ENCODE assay signal across 9 mouse cellular contexts in genomic region chr7:80740954-80741353, GRCm38 (mm10). TPM values are rescaled to one million over a fixed set of nuclear protein-coding genes. Genes with fewer than 3 reads are reported as not detected.
A peak's percentile ranks its signal among the peaks of the same experiment; 100 is the strongest.
DNase-seq lines count a peak whose midpoint lies in the region; ATAC-seq and TF ChIP-seq lines count a peak whose summit lies in the region.
"Had no signal": no experiment of that assay in that cellular context is flagged by ENCODE, and none has a peak within 500 bp of the region (broad histone marks: within the 10 kb centered on the region; RNA-seq: fewer than 3 reads in every experiment).

No protein-coding gene starts in this region.

- no peak overlapping the region for H3K4me2 ChIP-seq in lung, embryonic 16.5 days (ENCODE audit: low read depth, low read length)
- H3K4me2 ChIP-seq: hindbrain, embryonic 15.5 days had no signal

- no peaks in the 10 kb centered on the region for H3K27me3 ChIP-seq in C2C12 (ENCODE audit: control insufficient read depth, insufficient read depth, insufficient read length)
- H3K27me3 ChIP-seq in Patski = no peaks in the 10 kb centered on the region
- H3K27me3 ChIP-seq in heart, embryonic 10.5 days (ENCODE audit: insufficient read depth, poor library complexity, severe bottlenecking) = no peaks in the 10 kb centered on the region
- H3K27me3 ChIP-seq in lung, embryonic 16.5 days (ENCODE audit: control insufficient read depth, insufficient read depth, low read depth, low read length) = no peaks in the 10 kb centered on the region
- H3K27me3 ChIP-seq: hindbrain, embryonic 15.5 days had no signal

- ATAC-seq in Patski = no peak
- peak; percentile 87 for ATAC-seq in common myeloid progenitor, adult 5-6 weeks (replicated peaks; ENCODE audit: low read depth, poor library complexity, severe bottlenecking)
- ATAC-seq in lung, embryonic 16.5 days (ENCODE audit: low read depth) = peak; percentile 77

- H3K9me3 ChIP-seq in heart, embryonic 10.5 days = no peaks in the 10 kb centered on the region
- H3K9me3 ChIP-seq in lung, embryonic 16.5 days (ENCODE audit: control insufficient read depth, low read length) = no peaks in the 10 kb centered on the region
- H3K9me3 ChIP-seq: hindbrain, embryonic 15.5 days had no signal

- no peak overlapping the region for H3K9ac ChIP-seq in lung, embryonic 16.5 days (ENCODE audit: low read length)
- H3K9ac ChIP-seq: hindbrain, embryonic 15.5 days had no signal

- H3K27ac ChIP-seq in heart, embryonic 10.5 days = peak overlapping the region; percentile 47; the same call in 1 of the 2 replicates
- H3K27ac ChIP-seq in lung, embryonic 16.5 days (ENCODE audit: low read length) = no peak overlapping the region
- H3K27ac ChIP-seq: hindbrain, embryonic 15.5 days had no signal

- TF ChIP-seq CTCF in C2C12 (IDR thresholded peaks at IDR 0.05; ENCODE audit: control insufficient read depth, insufficient read depth, insufficient read length) (peak; percentile 33), Patski (IDR thresholded peaks at IDR 0.05) (peak; percentile 74)

- no peaks in the 10 kb centered on the region for H3K79me2 ChIP-seq in C2C12 (ENCODE audit: control insufficient read depth, insufficient read depth)

- H3ac ChIP-seq in C2C12 (ENCODE audit: control insufficient read depth, insufficient read length, low read depth) = no peak overlapping the region

- in situ Hi-C loops in Patski (cut with MboI; ENCODE audit: low pct_unique_long_range_greater_than_20kb) = loop anchor here (25.0 kb wide), 1 partner anchor 321 kb away; the partner anchor contains the start of gene Alpk3

- CTCF ChIA-PET in Patski (lab: Charles Lee) = interaction anchor here (0.6 to 2.3 kb wide), 11 partner anchors 10 to 119 kb away, joined by 3 to 13 read pairs (median 4); partner anchors contain the start of gene Zscan2

- no peak for DNase-seq in Patski (ENCODE audit: low read depth, low spot score)
- DNase-seq in heart, embryonic 10.5 days (ENCODE audit: low spot score) = peak; percentile 88
- peak; percentile 79 to 92 for DNase-seq in kidney, postnatal 36 days
- DNase-seq in right cerebral cortex, postnatal 14 days = peak; percentile 86
- DNase-seq in yolk sac, embryonic 10.5 days (ENCODE audit: low spot score) = peak; percentile 45

- H3K4me1 ChIP-seq in heart, embryonic 10.5 days = peaks cover 29% of the 10 kb centered on the region
- peaks cover 11% of the 10 kb centered on the region for H3K4me1 ChIP-seq in lung, embryonic 16.5 days (replicated peaks; ENCODE audit: control insufficient read depth, insufficient read depth, low read length)

- H3K4me3 ChIP-seq in C2C12 (ENCODE audit: insufficient read depth, poor library complexity, severe bottlenecking) = no peak overlapping the region
- H3K4me3 ChIP-seq in heart, embryonic 10.5 days = no peak overlapping the region
- H3K4me3 ChIP-seq in lung, embryonic 16.5 days (ENCODE audit: low read length) = no peak overlapping the region
- H3K4me3 ChIP-seq: hindbrain, embryonic 15.5 days had no signal

- H3K79me3 ChIP-seq in C2C12 (ENCODE audit: low read depth) = peaks cover 1% of the 10 kb centered on the region

- POLR2A ChIA-PET in Patski (lab: Charles Lee) = interaction anchor here (1.1 to 2.0 kb wide), 2 partner anchors 62 to 148 kb away, joined by 3 to 4 read pairs; no protein-coding TSS in a partner anchor

- WGBS in heart, embryonic 10.5 days = 27% methylated on average over 7 of the region's 7 CpGs
- 13% methylated on average over 7 of the region's 7 CpGs for WGBS in lung, embryonic 16.5 days

- H3K36me3 ChIP-seq in C2C12 (ENCODE audit: control insufficient read depth, insufficient read depth) = peaks cover 89% of the 10 kb centered on the region
- peaks cover 76% of the 10 kb centered on the region for H3K36me3 ChIP-seq in heart, embryonic 10.5 days
- peaks cover 45% of the 10 kb centered on the region for H3K36me3 ChIP-seq in lung, embryonic 16.5 days (ENCODE audit: control insufficient read depth, insufficient read depth, low read length)

TF ChIP-seq in C2C12, 6 proteins besides CTCF, POLR2A, EP300 and RAD21:
- TF ChIP-seq USF1 (IDR thresholded peaks at IDR 0.05; ENCODE audit: low read depth) = no peak

RNA-seq across cellular contexts. Expression of gene Crtc3, which starts 52.3 kb away (rescaled TPM):
- polyA plus RNA-seq in C2C12 (2012; fragmentation: generic; extraction: Trizol) (6.4 TPM), Patski (2021) (25.6 TPM)
- 8.4 and 15.8 TPM in 2 replicates for total RNA-seq in common myeloid progenitor, adult 5-6 weeks (2017)
- 14.6 and 18.6 TPM in 2 replicates for polyA plus RNA-seq in heart, embryonic 10.5 days (2016; fragmentation: Nextera tagmentation; extraction: Ambion mirVana)
- 18.6 and 20.8 TPM in 2 replicates for polyA plus RNA-seq in lung, embryonic 16.5 days (2015; fragmentation: Nextera tagmentation; extraction: Ambion mirVana)
